Mouse (Mus musculus): ENCODE data around the gene Vps37d. TPM values are rescaled to one million over a fixed set of nuclear protein-coding genes. Genes with fewer than 3 reads are reported as not detected.
A peak's percentile ranks its signal among the peaks of the same experiment; 100 is the strongest.

The Vps37d gene
- total and polyA plus RNA-seq, 2 experiments from 2014 or later, result 31.1 to 71.1 TPM

DNA sequence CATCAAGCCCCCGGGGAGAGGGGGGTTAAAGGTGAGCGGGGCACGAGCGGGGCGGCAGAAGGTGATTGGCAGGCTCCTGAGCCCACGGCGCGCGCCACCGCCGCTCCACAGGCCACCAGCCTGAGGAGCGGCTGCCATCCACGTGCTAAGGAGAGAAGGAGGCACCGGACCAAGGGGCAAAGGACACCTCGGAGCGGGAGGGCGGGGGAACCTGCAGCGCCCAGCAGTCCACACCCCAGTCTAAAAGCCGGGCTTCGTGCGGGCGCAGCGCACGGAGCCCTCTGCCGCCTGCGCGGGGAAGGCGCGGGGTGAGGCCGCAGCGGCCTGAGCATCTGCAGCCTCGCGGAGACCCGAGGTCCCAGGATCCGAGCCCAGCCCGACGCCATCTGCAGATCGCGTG is 11.6 kb upstream of the Vps37d start, which contains the start of gene Mlxipl:
TSS of gene Mlxipl (plus strand) at position 238 of the 400 bp plus-strand sequence.
- ATAC-seq, result no peak
- WGBS, result 7% methylated on average over 36 of the region's 39 CpGs
- no peak within 1 kb of the TSS for H3K4me2 ChIP-seq (ENCODE audit: low read depth)

GRCm38 (mm10) chr5:135086871-135087270 is 8.8 kb upstream of the Vps37d start:
- no peaks in the 10 kb centered on the region for H3K9me3 ChIP-seq (ENCODE audit: low read length)
- H3K36me3 ChIP-seq (ENCODE audit: insufficient read depth), result no peaks in the 10 kb centered on the region
- no peak for DNase-seq
- ATAC-seq, result no peak
- 72% methylated on average over 4 of the region's 4 CpGs for WGBS
- peaks cover 21% of the 10 kb centered on the region for H3K27me3 ChIP-seq (ENCODE audit: insufficient read depth, low read length)
- H3K27ac ChIP-seq (ENCODE audit: low read depth, low read length), result no peak overlapping the region
- H3K9ac ChIP-seq, result no peak overlapping the region
- TF ChIP-seq CTCF (IDR thresholded peaks at IDR 0.05; ENCODE audit: low read depth), result no peak
- no peaks in the 10 kb centered on the region for H3K4me1 ChIP-seq (ENCODE audit: insufficient read depth)
- H3K4me2 ChIP-seq (ENCODE audit: low read depth), result no peak overlapping the region
- H3K4me3 ChIP-seq (ENCODE audit: low read depth, low read length), result no peak overlapping the region

More for the DNA sequence above, 11.6 kb upstream of the Vps37d start, which contains the start of gene Mlxipl:
- Histone ChIP-seq H3K36me3 (ENCODE audit: insufficient read depth) (no peaks in the 10 kb centered on the region), H3K27ac (ENCODE audit: low read depth, low read length) (no peak within 1 kb of the TSS), H3K9ac (no peak within 1 kb of the TSS), H3K4me3 (ENCODE audit: low read depth, low read length) (no peak within 1 kb of the TSS; the same call in 1 of the 2 replicates), H3K9me3 (ENCODE audit: low read length) (no peaks in the 10 kb centered on the region), H3K4me1 (ENCODE audit: insufficient read depth) (no peaks in the 10 kb centered on the region), H3K27me3 (ENCODE audit: insufficient read depth, low read length) (peaks cover 21% of the 10 kb centered on the region)
- 0 out of 2 replicates have a peak, but pooled peaks have one; percentile 4 for TF ChIP-seq CTCF (IDR thresholded peaks at IDR 0.05; ENCODE audit: low read depth)
- DNase-seq, result no peak

DNA sequence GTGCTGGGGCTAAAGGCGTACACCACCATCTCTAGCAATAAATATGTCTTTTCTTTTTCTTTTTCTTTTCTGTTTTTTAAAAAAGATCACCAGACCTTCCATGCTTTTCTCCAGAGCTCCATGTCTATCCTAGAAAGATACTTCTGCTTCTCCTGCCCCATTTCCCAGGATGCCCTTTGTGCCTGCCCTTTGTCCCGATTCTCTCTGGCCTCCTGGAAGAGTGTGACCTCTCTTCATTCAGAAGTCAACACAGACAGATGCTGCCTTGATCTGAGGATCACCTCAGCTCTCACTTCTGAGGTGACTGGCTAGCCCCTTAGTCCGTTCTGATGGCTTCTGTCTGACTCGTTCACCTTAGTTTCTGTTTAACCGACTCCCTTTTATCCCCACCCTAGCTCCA is 2.5 kb upstream of the Vps37d start:
- Histone ChIP-seq H3K9me3 (ENCODE audit: low read length) (no peaks in the 10 kb centered on the region), H3K27ac (ENCODE audit: low read depth, low read length) (no peak overlapping the region), H3K27me3 (ENCODE audit: insufficient read depth, low read length) (no peaks in the 10 kb centered on the region), H3K4me2 (ENCODE audit: low read depth) (no peak overlapping the region), H3K9ac (no peak overlapping the region), H3K4me1 (ENCODE audit: insufficient read depth) (peaks cover 5% of the 10 kb centered on the region; the same call in 1 of the 2 replicates), H3K36me3 (ENCODE audit: insufficient read depth) (no peaks in the 10 kb centered on the region), H3K4me3 (ENCODE audit: low read depth, low read length) (no peak overlapping the region)
- 88% methylated on average over 5 of the region's 5 CpGs for WGBS
- ATAC-seq (no peak), DNase-seq (no peak)
- no peak for TF ChIP-seq CTCF (IDR thresholded peaks at IDR 0.05; ENCODE audit: low read depth)

DNA sequence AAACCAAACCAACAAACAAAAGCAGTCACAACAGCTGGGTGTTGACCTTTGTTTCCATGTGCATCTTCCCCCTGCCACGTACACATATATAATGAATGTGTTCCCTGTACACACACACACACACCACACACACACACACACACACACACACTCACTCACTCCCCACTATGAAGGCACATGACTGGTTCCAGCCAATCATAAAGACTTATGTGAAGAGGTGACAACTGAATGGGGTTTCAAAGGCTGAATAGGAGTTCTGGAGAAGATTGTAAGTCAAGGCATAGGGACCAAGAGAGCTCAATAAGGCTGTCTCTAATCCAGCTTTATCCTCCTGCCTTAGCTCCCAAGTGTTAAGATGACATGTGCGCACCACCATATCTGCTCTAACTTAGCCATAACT is 1.5 kb upstream of the Vps37d start:
- Histone ChIP-seq H3K4me1 (ENCODE audit: insufficient read depth) (peaks cover 5% of the 10 kb centered on the region; the same call in 1 of the 2 replicates), H3K4me2 (ENCODE audit: low read depth) (no peak overlapping the region), H3K4me3 (ENCODE audit: low read depth, low read length) (no peak overlapping the region), H3K9ac (no peak overlapping the region), H3K27ac (ENCODE audit: low read depth, low read length) (no peak overlapping the region), H3K27me3 (ENCODE audit: insufficient read depth, low read length) (no peaks in the 10 kb centered on the region), H3K36me3 (ENCODE audit: insufficient read depth) (peaks cover 9% of the 10 kb centered on the region), H3K9me3 (ENCODE audit: low read length) (no peaks in the 10 kb centered on the region)
- no peak for TF ChIP-seq CTCF (IDR thresholded peaks at IDR 0.05; ENCODE audit: low read depth)
- WGBS, result 98% methylated on average over 2 of the region's 2 CpGs
- ATAC-seq (no peak), DNase-seq (no peak)

DNA sequence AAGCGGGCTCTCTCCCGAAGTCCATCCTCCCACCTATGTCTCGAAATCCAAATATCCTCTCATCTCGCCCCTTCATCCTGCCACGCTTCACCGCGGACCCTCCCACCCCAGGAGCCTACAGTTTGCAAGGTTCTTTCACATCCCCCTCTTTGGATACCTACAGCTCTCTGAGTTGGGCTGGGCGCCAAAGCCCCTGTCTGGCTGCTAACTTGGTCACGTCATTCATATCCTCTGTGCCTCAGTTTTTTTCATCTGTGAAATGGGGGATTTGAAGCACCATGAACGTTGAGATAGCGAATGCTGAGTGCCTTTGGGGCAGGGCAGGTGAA is 380 bp upstream of the Vps37d start:
- Histone ChIP-seq H3K27me3 (ENCODE audit: insufficient read depth, low read length) (no peaks in the 10 kb centered on the region), H3K4me1 (ENCODE audit: insufficient read depth) (peaks cover 5% of the 10 kb centered on the region; the same call in 1 of the 2 replicates), H3K27ac (ENCODE audit: low read depth, low read length) (peak overlapping the region; percentile 93; the same call in 1 of the 2 replicates), H3K9me3 (ENCODE audit: low read length) (no peaks in the 10 kb centered on the region), H3K36me3 (ENCODE audit: insufficient read depth) (peaks cover 18% of the 10 kb centered on the region), H3K4me3 (ENCODE audit: low read depth, low read length) (peak overlapping the region; percentile 97), H3K9ac (peak overlapping the region; percentile 98), H3K4me2 (ENCODE audit: low read depth) (peak overlapping the region; percentile 66)
- no peak for TF ChIP-seq CTCF (IDR thresholded peaks at IDR 0.05; ENCODE audit: low read depth)
- ATAC-seq, result no peak; the same call in none of the 2 replicates
- 1% methylated on average over 11 of the region's 11 CpGs for WGBS
- no peak for DNase-seq

- Histone ChIP-seq H3K4me1 (ENCODE audit: insufficient read depth) (peaks cover 5% of the 10 kb centered on the region; the same call in 1 of the 2 replicates), H3K9ac (peak overlapping the region; percentile 98), H3K4me2 (ENCODE audit: low read depth) (peak overlapping the region; percentile 66), H3K9me3 (ENCODE audit: low read length) (no peaks in the 10 kb centered on the region), H3K27ac (ENCODE audit: low read depth, low read length) (peak overlapping the region; percentile 93), H3K36me3 (ENCODE audit: insufficient read depth) (peaks cover 31% of the 10 kb centered on the region), H3K27me3 (ENCODE audit: insufficient read depth, low read length) (no peaks in the 10 kb centered on the region), H3K4me3 (ENCODE audit: low read depth, low read length) (peak overlapping the region; percentile 97)
- ATAC-seq (peak; percentile 72), DNase-seq (peak; percentile 75)
- 9% methylated on average over 14 of the region's 14 CpGs for WGBS
- TF ChIP-seq CTCF (IDR thresholded peaks at IDR 0.05; ENCODE audit: low read depth), result no peak
These were observed 1.0 kb downstream of the Vps37d start for GRCm38 (mm10) chr5:135076931-135077505.

DNA sequence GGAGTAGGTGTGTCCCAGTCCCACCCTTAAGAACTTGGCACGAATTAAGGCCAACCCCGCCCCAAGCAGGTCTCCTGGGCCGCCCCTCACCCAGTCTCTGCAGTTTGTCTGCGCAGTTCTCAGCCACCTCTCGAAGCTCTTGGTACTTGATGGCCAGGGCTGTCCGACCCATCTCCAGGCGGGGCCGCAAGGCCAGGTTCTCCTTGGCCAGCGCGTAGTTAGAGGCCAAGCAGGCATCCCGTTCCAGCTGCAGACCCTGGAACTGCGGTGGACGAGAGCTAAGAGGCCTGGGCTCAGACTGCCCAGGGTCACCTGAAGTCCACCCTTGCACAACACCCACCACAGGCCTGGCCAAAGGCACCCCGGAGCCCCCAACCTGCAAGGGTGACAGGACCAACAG is 1.7 kb downstream of the Vps37d start:
- H3K4me3 ChIP-seq (ENCODE audit: low read depth, low read length), result peak overlapping the region; percentile 97
- WGBS, result 88% methylated on average over 14 of the region's 14 CpGs
- TF ChIP-seq CTCF (IDR thresholded peaks at IDR 0.05; ENCODE audit: low read depth), result no peak
- no peak for DNase-seq
- H3K4me2 ChIP-seq (ENCODE audit: low read depth), result peak overlapping the region; percentile 66
- H3K9ac ChIP-seq, result no peak overlapping the region
- H3K27ac ChIP-seq (ENCODE audit: low read depth, low read length), result no peak overlapping the region
- H3K9me3 ChIP-seq (ENCODE audit: low read length), result no peaks in the 10 kb centered on the region
- H3K27me3 ChIP-seq (ENCODE audit: insufficient read depth, low read length), result no peaks in the 10 kb centered on the region
- peaks cover 5% of the 10 kb centered on the region; the same call in 1 of the 2 replicates for H3K4me1 ChIP-seq (ENCODE audit: insufficient read depth)
- no peak for ATAC-seq
- peaks cover 35% of the 10 kb centered on the region for H3K36me3 ChIP-seq (ENCODE audit: insufficient read depth)

Data from forebrain, postnatal 0 days (tissue).